Comparison of ENCODE assay signal across 8 mouse cellular contexts in genomic region chr7:80074921-80075441, GRCm38 (mm10). TPM values are rescaled to one million over a fixed set of nuclear protein-coding genes. Genes with fewer than 3 reads are reported as not detected.
DNase-seq lines count a peak whose midpoint lies in the region; ATAC-seq and TF ChIP-seq lines count a peak whose summit lies in the region.

No protein-coding gene starts in this region.

- no peak overlapping the region for H3K4me2 ChIP-seq in forebrain, embryonic 13.5 days
- no peak overlapping the region for H3K4me2 ChIP-seq in lung, embryonic 14.5 days

- H3K4me1 ChIP-seq in thymus, adult 2 months (replicated peaks; ENCODE audit: control insufficient read depth, insufficient read depth, low read length), result peaks cover 50% of the 10 kb centered on the region
- H3K4me1 ChIP-seq in forebrain, embryonic 13.5 days, result peaks cover 83% of the 10 kb centered on the region
- peaks cover 35% of the 10 kb centered on the region for H3K4me1 ChIP-seq in lung, embryonic 14.5 days (ENCODE audit: insufficient read depth)

- no peak overlapping the region for H3K9ac ChIP-seq in forebrain, embryonic 13.5 days
- no peak overlapping the region for H3K9ac ChIP-seq in lung, embryonic 14.5 days

- H3K36me3 ChIP-seq in thymus, adult 2 months (ENCODE audit: control insufficient read depth, insufficient read depth, low read length), result no peaks in the 10 kb centered on the region
- H3K36me3 ChIP-seq in forebrain, embryonic 13.5 days (ENCODE audit: poor library complexity, severe bottlenecking), result no peaks in the 10 kb centered on the region
- H3K36me3 ChIP-seq in lung, embryonic 14.5 days (ENCODE audit: insufficient read depth), result no peaks in the 10 kb centered on the region

- DNase-seq in thymus, adult 2 months, result no peak
- DNase-seq in thymus, postnatal 10 days (ENCODE audit: low spot score in 2 of 2), result no peak
- DNase-seq in kidney, adult 18-20 months, result peak; percentile 53
- DNase-seq in lung, embryonic 14.5 days, result peak; percentile 48
- DNase-seq in spleen, postnatal 36 days (ENCODE audit: low spot score in 2 of 2), result peak; percentile 85 to 89
- no peak for DNase-seq in cerebellum, postnatal 14 days
- DNase-seq in right cerebral cortex, postnatal 36 days (ENCODE audit: low spot score in 2 of 2), result no peak

- ATAC-seq in forebrain, embryonic 13.5 days, result no peak
- peak; percentile 27; the same call in 1 of the 2 replicates for ATAC-seq in lung, embryonic 14.5 days (ENCODE audit: insufficient read depth)

- 14% methylated on average over 5 of the region's 5 CpGs for WGBS in thymus, adult 2 months
- WGBS in forebrain, embryonic 13.5 days, result 38% methylated on average over 5 of the region's 5 CpGs
- WGBS in lung, embryonic 14.5 days, result 34% methylated on average over 5 of the region's 5 CpGs

- TF ChIP-seq POLR2A in thymus, adult 2 months (IDR thresholded peaks at IDR 0.05; ENCODE audit: control insufficient read depth, extremely low read depth, insufficient read depth, low read length, poor library complexity), result no peak

- no peaks in the 10 kb centered on the region for H3K9me3 ChIP-seq in forebrain, embryonic 13.5 days (replicated peaks)
- H3K9me3 ChIP-seq in lung, embryonic 14.5 days (ENCODE audit: low read depth, low read length), result no peaks in the 10 kb centered on the region

- no peak for TF ChIP-seq CTCF in thymus, adult 2 months (IDR thresholded peaks at IDR 0.05; ENCODE audit: borderline replicate concordance, control insufficient read depth, extremely low read depth, insufficient read depth, low read length, poor library complexity)
- peak; percentile 12; the same call in 1 of the 2 replicates for TF ChIP-seq CTCF in lung, embryonic 14.5 days (IDR thresholded peaks at IDR 0.05; ENCODE audit: low read depth)

- H3K4me3 ChIP-seq in thymus, adult 2 months (ENCODE audit: control insufficient read depth, insufficient read depth, low read length), result no peak overlapping the region
- H3K4me3 ChIP-seq in forebrain, embryonic 13.5 days, result no peak overlapping the region
- no peak overlapping the region for H3K4me3 ChIP-seq in lung, embryonic 14.5 days (ENCODE audit: low read depth, low read length)

- H3K27me3 ChIP-seq in thymus, adult 2 months (ENCODE audit: control insufficient read depth, insufficient read depth, low read length), result no peaks in the 10 kb centered on the region
- no peaks in the 10 kb centered on the region for H3K27me3 ChIP-seq in forebrain, embryonic 13.5 days
- H3K27me3 ChIP-seq in lung, embryonic 14.5 days (ENCODE audit: insufficient read depth, low read length), result no peaks in the 10 kb centered on the region

- H3K27ac ChIP-seq in thymus, adult 2 months (ENCODE audit: control insufficient read depth, insufficient read depth, low read length), result peak overlapping the region; percentile 13; the same call in 1 of the 2 replicates
- H3K27ac ChIP-seq in forebrain, embryonic 13.5 days, result peak overlapping the region; percentile 87
- no peak overlapping the region for H3K27ac ChIP-seq in lung, embryonic 14.5 days (ENCODE audit: low read depth)

RNA-seq across cellular contexts. Expression of gene Idh2, which starts 40.2 kb away (rescaled TPM):
- 168 and 225 TPM in 2 replicates for polyA plus RNA-seq in thymus, adult 2 months (2012; rRNA removed)
- polyA plus RNA-seq in forebrain, embryonic 13.5 days (2015; fragmentation: Nextera tagmentation; extraction: Ambion mirVana), result 351 and 386 TPM in 2 replicates
- 629 and 635 TPM in 2 replicates for polyA plus RNA-seq in lung, embryonic 14.5 days (2014; fragmentation: Nextera tagmentation; extraction: Ambion mirVana)

RNA-seq across cellular contexts. Expression of gene Zfp710, which starts 50.4 kb away (rescaled TPM):
- polyA plus RNA-seq in thymus, adult 2 months (2012; rRNA removed), result 62.1 and 63.1 TPM in 2 replicates
- 20.6 and 23.1 TPM in 2 replicates for polyA plus RNA-seq in forebrain, embryonic 13.5 days (2015; fragmentation: Nextera tagmentation; extraction: Ambion mirVana)
- 15.8 and 17.7 TPM in 2 replicates for polyA plus RNA-seq in lung, embryonic 14.5 days (2014; fragmentation: Nextera tagmentation; extraction: Ambion mirVana)

Comparison
In these comparisons a context has a peak if more than half of its experiments do, and no peak if none do; other contexts are left out.
1. DNase-seq: peak in kidney, adult 18-20 months (single experiment), lung, embryonic 14.5 days (single experiment) and spleen, postnatal 36 days (2 of 2); none in thymus, adult 2 months (single experiment), thymus, postnatal 10 days (0 of 2), cerebellum, postnatal 14 days (0 of 2) and right cerebral cortex, postnatal 36 days (0 of 2).